Mouse (Mus musculus) embryonic facial prominence, embryonic 13.5 days (tissue): ENCODE measurements around the gene Asic2. TPM values are rescaled to one million over a fixed set of nuclear protein-coding genes. Genes with fewer than 3 reads are reported as not detected.
"Not testable (repeated sequence)": the region's sequence is repeated elsewhere in the genome, so short reads cannot be mapped to it uniquely, and the experiment has no call there.

Experiments
- ATAC-seq: fragments of 200-750 bp; cut with Nextera tagmentation; 2 replicates; pipeline ENCODE4 v1.8.0; 2017; ENCODE audit warnings: low read depth; ENCODE audit not compliant: insufficient number of reproducible peaks, insufficient read depth, low FRiP score, low TSS enrichment
- H3K27ac ChIP-seq: fragments of 300-500 bp; sonication (generic); 2 replicates; pipeline ENCODE4 v1.5.1; 2015; ENCODE audit warnings: moderate library complexity, mild to moderate bottlenecking, inconsistent platforms
- H3K27me3 ChIP-seq: fragments of 300-500 bp; sonication (generic); 2 replicates; pipeline ENCODE4 v1.6.1; 2015; ENCODE audit warnings: mild to moderate bottlenecking, inconsistent platforms
- H3K36me3 ChIP-seq: fragments of 300-500 bp; sonication (generic); 2 replicates; pipeline ENCODE4 v1.6.1; 2015; ENCODE audit warnings: mild to moderate bottlenecking, inconsistent platforms
- H3K4me1 ChIP-seq: fragments of 300-500 bp; sonication (generic); 2 replicates; pipeline ENCODE4 v1.6.1; 2015; ENCODE audit warnings: inconsistent platforms
- H3K4me2 ChIP-seq: fragments of 300-500 bp; sonication (generic); 2 replicates; pipeline ENCODE4 v1.6.1; 2015; ENCODE audit warnings: moderate library complexity, mild to moderate bottlenecking, inconsistent platforms
- H3K4me3 ChIP-seq: fragments of 300-500 bp; sonication (generic); 2 replicates; pipeline ENCODE4 v1.5.1; 2015; ENCODE audit warnings: mild to moderate bottlenecking, inconsistent platforms
- H3K9ac ChIP-seq: fragments of 300-500 bp; sonication (generic); 2 replicates; pipeline ENCODE4 v1.6.1; 2015; ENCODE audit warnings: mild to moderate bottlenecking, inconsistent platforms
- H3K9me3 ChIP-seq: fragments of 300-500 bp; sonication (generic); 2 replicates; pipeline ENCODE4 v1.6.1; 2016; ENCODE audit warnings: inconsistent platforms
- WGBS: fragments of 180-500 bp; shearing (Covaris S2); methylation state at CpG from one replicate; pipeline ENCODE4 v1.1.7; 2015; ENCODE audit warnings: mixed read lengths; 5-methylcytosine and 5-hydroxymethylcytosine counted together
- polyA plus RNA-seq: library from polyadenylated mRNA; unstranded; fragments of >200 nt; fragmentation: Nextera tagmentation; extraction: Ambion mirVana; gene quantifications from 2 replicates; pipeline ENCODE4 v1.2.1, GENCODE M21; 2015

Asic2 gene
- polyA plus RNA-seq, 1 experiment from 2014 or later, result 0.60 TPM

GRCm38 (mm10) chr11:81361040-81361439 lies 607.2 kb downstream of the Asic2 start:
- H3K27ac ChIP-seq, result no peak overlapping the region
- no peaks in the 10 kb centered on the region for H3K9me3 ChIP-seq
- H3K27me3 ChIP-seq, result no peaks in the 10 kb centered on the region
- no peak overlapping the region for H3K4me3 ChIP-seq
- ATAC-seq, result no peak
- H3K4me2 ChIP-seq, result no peak overlapping the region
- no peaks in the 10 kb centered on the region for H3K36me3 ChIP-seq
- H3K4me1 ChIP-seq, result no peaks in the 10 kb centered on the region
- WGBS, result 87% methylated on average over 4 of the region's 4 CpGs
- no peak overlapping the region for H3K9ac ChIP-seq

GRCm38 (mm10) chr11:81350498-81350897 lies 617.8 kb downstream of the Asic2 start:
- not testable (repeated sequence) for H3K27me3 ChIP-seq, ATAC-seq, H3K4me2 ChIP-seq, H3K9ac ChIP-seq, H3K27ac ChIP-seq, H3K9me3 ChIP-seq, H3K4me1 ChIP-seq, H3K4me3 ChIP-seq, H3K36me3 ChIP-seq
- 46% methylated on average over 5 of the region's 6 CpGs for WGBS

DNA sequence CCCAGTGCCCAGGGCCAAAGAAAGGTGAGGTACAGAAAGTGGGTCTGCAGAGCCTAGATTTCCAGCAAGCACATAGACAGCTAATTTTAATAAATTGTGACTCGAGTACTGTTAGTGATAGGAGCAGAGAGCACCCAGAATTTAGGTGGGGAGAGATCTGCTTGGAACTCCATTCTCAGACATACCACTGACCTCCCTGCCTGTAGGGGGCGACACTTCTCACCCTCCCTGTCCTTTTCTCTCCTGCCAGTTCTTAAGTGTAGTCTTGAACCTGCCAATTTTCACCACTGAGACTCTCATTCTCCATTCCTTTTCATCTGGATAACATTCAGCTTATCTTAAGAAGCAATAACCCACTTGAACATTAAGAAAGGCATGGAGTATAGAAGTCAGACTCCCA lies 636.3 kb downstream of the Asic2 start:
- Histone ChIP-seq H3K9me3 (no peaks in the 10 kb centered on the region), H3K4me1 (no peaks in the 10 kb centered on the region), H3K4me3 (no peak overlapping the region), H3K27me3 (no peaks in the 10 kb centered on the region), H3K36me3 (no peaks in the 10 kb centered on the region), H3K9ac (no peak overlapping the region), H3K27ac (no peak overlapping the region), H3K4me2 (no peak overlapping the region)
- no peak for ATAC-seq
- WGBS, result 77% methylated on average over 2 of the region's 2 CpGs

DNA sequence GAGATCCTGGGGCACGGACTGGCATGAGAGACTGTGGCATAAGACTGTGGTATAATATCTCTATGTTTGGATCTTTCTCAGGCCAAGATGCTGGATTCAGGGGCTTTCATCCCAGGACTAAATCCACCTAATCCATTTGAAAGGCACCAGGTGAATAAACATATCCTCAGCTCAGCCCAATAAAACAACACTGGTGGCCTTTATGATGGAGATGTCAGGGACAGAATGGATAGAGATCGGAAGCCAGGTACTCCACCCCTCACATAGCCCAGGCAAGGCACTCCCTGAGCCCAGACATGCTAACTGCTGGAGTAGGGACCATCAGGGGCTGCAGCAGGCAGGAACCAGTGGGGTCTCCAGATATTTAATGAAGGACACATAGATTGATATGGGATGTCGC lies 637.3 kb downstream of the Asic2 start:
- no peaks in the 10 kb centered on the region for H3K9me3 ChIP-seq
- no peak overlapping the region for H3K9ac ChIP-seq
- no peak for ATAC-seq
- 82% methylated on average over 3 of the region's 3 CpGs for WGBS
- H3K27me3 ChIP-seq, result no peaks in the 10 kb centered on the region
- H3K4me1 ChIP-seq, result no peaks in the 10 kb centered on the region
- H3K4me3 ChIP-seq, result no peak overlapping the region
- no peak overlapping the region for H3K27ac ChIP-seq
- no peak overlapping the region for H3K4me2 ChIP-seq
- H3K36me3 ChIP-seq, result no peaks in the 10 kb centered on the region

GRCm38 (mm10) chr11:81328088-81328487 lies 640.2 kb downstream of the Asic2 start:
- Histone ChIP-seq H3K4me2 (no peak overlapping the region), H3K27ac (no peak overlapping the region), H3K9ac (no peak overlapping the region), H3K4me3 (no peak overlapping the region), H3K4me1 (no peaks in the 10 kb centered on the region), H3K9me3 (no peaks in the 10 kb centered on the region), H3K36me3 (no peaks in the 10 kb centered on the region), H3K27me3 (no peaks in the 10 kb centered on the region)
- WGBS, result 77% methylated on average over 5 of the region's 5 CpGs
- ATAC-seq, result no peak

DNA sequence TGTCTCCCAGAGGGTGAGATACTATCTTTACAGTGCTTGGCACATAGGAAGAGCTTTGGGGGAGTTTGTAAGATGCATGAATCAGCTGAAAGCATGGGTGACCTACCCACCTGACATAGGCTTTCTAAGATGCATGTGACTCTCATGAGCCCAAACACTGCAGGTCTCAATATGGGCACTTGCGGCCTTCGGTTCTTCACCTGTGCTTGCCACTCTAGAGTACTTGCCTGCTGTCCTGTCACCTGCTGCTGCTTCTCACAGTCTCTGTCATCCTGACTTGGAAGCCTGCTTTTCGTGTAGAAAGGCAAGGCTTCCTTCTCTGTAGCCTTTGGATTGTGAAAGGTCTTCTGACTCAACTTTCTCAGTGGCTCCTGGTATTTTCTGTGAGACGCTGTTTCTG lies 645.1 kb downstream of the Asic2 start:
- no peaks in the 10 kb centered on the region for H3K36me3 ChIP-seq
- no peak overlapping the region for H3K27ac ChIP-seq
- H3K4me2 ChIP-seq, result no peak overlapping the region
- no peak overlapping the region for H3K9ac ChIP-seq
- no peaks in the 10 kb centered on the region for H3K9me3 ChIP-seq
- 78% methylated on average over 4 of the region's 4 CpGs for WGBS
- H3K4me3 ChIP-seq, result no peak overlapping the region
- no peaks in the 10 kb centered on the region for H3K4me1 ChIP-seq
- no peaks in the 10 kb centered on the region for H3K27me3 ChIP-seq
- no peak for ATAC-seq

DNA sequence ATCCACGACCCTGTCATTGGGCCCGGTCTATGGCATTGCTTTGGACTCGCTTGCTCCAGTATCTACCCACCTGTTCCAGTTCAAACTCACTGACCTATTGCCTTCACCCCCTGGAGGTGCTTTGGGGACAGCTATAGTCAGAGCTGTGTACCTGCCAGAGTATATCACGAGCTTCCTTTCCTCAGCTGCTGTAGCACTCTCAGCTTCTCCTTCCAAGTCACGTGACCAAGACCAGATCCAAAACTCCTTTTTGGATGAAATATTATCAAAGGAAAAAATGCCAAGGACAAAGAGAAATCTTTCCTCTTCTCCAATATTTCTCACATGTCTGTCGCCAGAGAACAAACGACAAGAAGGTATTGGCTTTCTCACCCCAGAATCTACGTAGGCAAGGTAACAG lies 645.8 kb downstream of the Asic2 start:
- Histone ChIP-seq H3K4me3 (no peak overlapping the region), H3K27ac (no peak overlapping the region), H3K4me2 (no peak overlapping the region), H3K9ac (no peak overlapping the region), H3K27me3 (no peaks in the 10 kb centered on the region), H3K4me1 (no peaks in the 10 kb centered on the region), H3K9me3 (no peaks in the 10 kb centered on the region), H3K36me3 (no peaks in the 10 kb centered on the region)
- ATAC-seq, result no peak
- WGBS, result 91% methylated on average over 8 of the region's 8 CpGs

DNA sequence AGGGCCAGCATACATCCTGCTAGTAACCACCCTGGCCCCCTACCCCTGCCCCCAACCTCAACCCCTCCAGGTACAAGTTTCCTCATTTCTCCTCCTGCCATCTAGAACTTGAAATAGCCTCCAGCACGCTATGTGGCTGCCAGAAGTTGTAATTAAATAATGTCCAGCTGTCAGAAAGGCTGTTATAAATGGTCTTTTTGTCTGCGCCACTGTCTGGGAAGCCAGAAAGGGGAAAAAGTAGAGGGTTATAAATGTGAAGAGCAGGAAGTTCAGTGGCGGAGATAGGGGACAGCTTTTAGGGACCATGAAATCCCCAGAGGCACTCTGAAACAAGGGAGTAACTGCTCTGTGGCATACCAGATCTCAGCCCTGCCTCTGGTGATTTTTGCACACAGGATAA lies 678.2 kb downstream of the Asic2 start:
- H3K27ac ChIP-seq, result no peak overlapping the region
- H3K4me3 ChIP-seq, result no peak overlapping the region
- no peaks in the 10 kb centered on the region for H3K9me3 ChIP-seq
- WGBS, result 25% methylated on average over 3 of the region's 3 CpGs
- H3K9ac ChIP-seq, result no peak overlapping the region
- ATAC-seq, result no peak
- no peak overlapping the region for H3K4me2 ChIP-seq
- H3K4me1 ChIP-seq, result no peaks in the 10 kb centered on the region
- H3K27me3 ChIP-seq, result no peaks in the 10 kb centered on the region
- no peaks in the 10 kb centered on the region for H3K36me3 ChIP-seq

GRCm38 (mm10) chr11:81283185-81283584 lies 685.1 kb downstream of the Asic2 start:
- Histone ChIP-seq H3K9ac (no peak overlapping the region), H3K27me3 (peaks cover 5% of the 10 kb centered on the region; the same call in 1 of the 2 replicates), H3K4me3 (no peak overlapping the region), H3K4me2 (no peak overlapping the region), H3K4me1 (no peaks in the 10 kb centered on the region), H3K9me3 (no peaks in the 10 kb centered on the region), H3K27ac (no peak overlapping the region), H3K36me3 (no peaks in the 10 kb centered on the region)
- ATAC-seq, result no peak
- WGBS, result 62% methylated on average over 6 of the region's 6 CpGs

- H3K4me1 ChIP-seq, result no peaks in the 10 kb centered on the region
- no peak overlapping the region for H3K9ac ChIP-seq
- WGBS, result 25% methylated on average over 2 of the region's 2 CpGs
- no peak overlapping the region for H3K4me2 ChIP-seq
- no peak for ATAC-seq
- H3K27me3 ChIP-seq, result peaks cover 5% of the 10 kb centered on the region; the same call in 1 of the 2 replicates
- H3K27ac ChIP-seq, result no peak overlapping the region
- H3K4me3 ChIP-seq, result no peak overlapping the region
- H3K36me3 ChIP-seq, result no peaks in the 10 kb centered on the region
- H3K9me3 ChIP-seq, result no peaks in the 10 kb centered on the region
Measured at GRCm38 (mm10) chr11:81280070-81280469, 688.2 kb downstream of the Asic2 start.

GRCm38 (mm10) chr11:81277406-81277805 lies 690.9 kb downstream of the Asic2 start:
- 41% methylated on average over 5 of the region's 5 CpGs for WGBS
- H3K9me3 ChIP-seq, result no peaks in the 10 kb centered on the region
- H3K4me2 ChIP-seq, result no peak overlapping the region
- no peaks in the 10 kb centered on the region for H3K36me3 ChIP-seq
- H3K27me3 ChIP-seq, result peaks cover 5% of the 10 kb centered on the region; the same call in 1 of the 2 replicates
- no peak for ATAC-seq
- H3K9ac ChIP-seq, result no peak overlapping the region
- H3K27ac ChIP-seq, result no peak overlapping the region
- H3K4me1 ChIP-seq, result no peaks in the 10 kb centered on the region
- no peak overlapping the region for H3K4me3 ChIP-seq

GRCm38 (mm10) chr11:81272677-81273418 lies 695.4 kb downstream of the Asic2 start:
- Histone ChIP-seq H3K4me1 (peaks cover 7% of the 10 kb centered on the region; the same call in 1 of the 2 replicates), H3K4me3 (no peak overlapping the region), H3K27ac (no peak overlapping the region), H3K9ac (no peak overlapping the region), H3K4me2 (no peak overlapping the region), H3K36me3 (no peaks in the 10 kb centered on the region), H3K9me3 (no peaks in the 10 kb centered on the region), H3K27me3 (no peaks in the 10 kb centered on the region)
- ATAC-seq, result no peak
- 88% methylated on average over 16 of the region's 16 CpGs for WGBS
